Mouse (Mus musculus) neural tube, embryonic 10.5 days (tissue): ENCODE data around the gene Ero1lb.
"Not testable (repeated sequence)": the region's sequence is repeated elsewhere in the genome, so short reads cannot be mapped to it uniquely, and the experiment has no call there.

Experiments
- DNase-seq: peaks from one replicate; pipeline ENCODE4 v3.0.0-alpha.2; 2017; ENCODE audit warnings: low spot score; ENCODE audit errors: extremely low spot score

Ero1lb gene

DNA sequence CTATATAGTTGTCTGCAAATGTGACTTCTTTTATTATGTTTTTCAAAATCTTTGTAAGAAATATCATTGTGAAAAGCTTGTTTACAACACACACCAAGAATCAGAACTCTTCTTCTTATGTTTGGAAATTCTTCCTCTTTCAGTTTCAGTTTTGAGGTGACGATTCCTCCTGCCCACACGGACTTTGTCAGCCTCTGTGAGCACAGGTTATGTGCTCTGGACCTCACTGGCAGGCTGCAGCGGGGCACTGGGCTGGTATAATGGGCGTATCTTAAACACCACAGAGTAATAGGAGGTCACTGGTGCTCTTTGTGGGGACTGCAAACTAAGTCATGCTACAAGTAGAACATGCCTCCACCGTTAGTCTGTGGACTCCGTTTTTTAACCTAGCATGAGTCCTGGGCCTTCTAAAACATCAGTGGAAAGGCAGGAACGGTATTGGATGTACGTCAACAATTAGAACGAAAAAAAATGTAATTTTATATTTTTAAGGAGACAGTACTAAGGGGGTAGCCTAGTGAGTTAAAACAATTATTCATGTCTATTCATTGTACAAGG is 9.4 kb downstream of the Ero1lb start:
- no peak for DNase-seq

DNA sequence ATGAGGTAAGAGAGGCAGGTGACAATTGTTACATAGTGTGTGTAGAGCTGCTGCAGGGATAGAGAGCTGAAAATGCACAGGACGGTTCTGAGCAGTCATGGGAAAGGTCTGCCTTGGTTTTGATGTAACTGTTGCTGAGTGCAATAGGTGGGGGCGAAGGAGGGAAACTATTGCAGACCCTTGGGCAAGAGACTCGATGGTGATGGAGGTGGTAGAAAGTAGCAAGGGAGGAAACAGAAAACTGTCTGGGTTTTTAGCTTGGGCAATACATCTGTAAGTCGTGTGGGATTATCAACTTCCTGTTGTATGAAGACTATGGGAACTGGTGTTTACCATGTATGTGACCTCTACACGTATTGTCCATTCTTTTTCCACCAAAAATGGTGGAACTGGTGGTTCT is 12.5 kb downstream of the Ero1lb start:
- DNase-seq: no peak

DNA sequence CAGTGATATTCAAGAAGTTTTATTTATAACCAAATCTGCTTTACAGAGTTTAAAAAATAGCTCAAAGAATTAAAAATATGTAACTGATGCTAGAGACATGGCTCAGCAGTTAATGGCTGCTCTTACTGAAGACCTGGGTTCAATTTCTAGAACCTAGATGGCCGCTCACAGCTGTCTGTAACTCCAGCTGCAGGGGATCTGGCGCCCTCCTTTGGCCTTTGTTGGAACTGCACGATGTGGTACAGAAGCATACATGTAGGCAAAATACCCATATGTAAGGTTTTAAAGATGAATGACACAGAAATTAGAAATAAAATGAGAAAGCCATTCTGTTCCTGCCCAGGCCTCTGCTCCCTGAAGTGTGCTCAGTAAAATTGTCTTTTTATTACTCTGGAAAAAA is 23.3 kb downstream of the Ero1lb start:
- DNase-seq: peak; percentile 75

DNA sequence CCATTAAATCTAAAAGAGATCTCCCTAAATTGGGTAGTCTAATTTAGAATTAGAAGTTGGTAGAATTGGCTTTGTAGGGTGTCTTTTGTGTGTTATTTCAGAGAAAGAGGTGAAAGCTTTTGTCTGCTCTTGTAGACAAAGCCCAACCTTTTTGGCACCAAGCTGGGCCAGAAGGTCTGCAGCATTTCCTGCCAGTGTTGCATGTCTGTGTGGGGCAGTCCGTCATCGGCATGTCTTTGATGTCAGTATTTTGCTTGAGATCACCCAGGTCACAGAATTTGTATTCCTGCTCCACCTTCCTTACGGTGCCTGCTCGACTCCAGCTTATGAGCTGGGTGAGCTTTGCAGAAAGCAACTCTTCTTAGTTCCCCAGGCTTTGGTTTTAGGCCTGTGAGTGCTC is 31.4 kb downstream of the Ero1lb start:
- DNase-seq: not testable (repeated sequence)

DNA sequence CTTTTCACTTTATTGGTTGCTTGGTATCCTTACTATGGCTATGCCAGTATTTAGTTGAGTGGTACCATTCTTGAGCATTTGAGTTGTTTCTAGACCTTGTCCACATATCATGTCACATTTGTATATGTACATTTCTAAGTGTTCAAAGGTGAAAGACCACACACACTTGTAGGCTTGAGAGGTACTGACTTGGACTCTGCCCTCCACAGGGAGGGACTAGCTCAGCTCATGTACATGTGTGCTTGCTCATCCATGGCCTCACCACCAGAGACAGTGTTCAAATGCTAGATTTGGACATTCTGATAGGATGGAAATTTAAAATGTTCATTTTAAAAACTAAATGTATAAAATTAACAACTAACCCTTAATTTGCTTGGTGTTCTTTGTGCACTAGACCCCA is 44.5 kb downstream of the Ero1lb start:
- DNase-seq: not testable (repeated sequence)

DNA sequence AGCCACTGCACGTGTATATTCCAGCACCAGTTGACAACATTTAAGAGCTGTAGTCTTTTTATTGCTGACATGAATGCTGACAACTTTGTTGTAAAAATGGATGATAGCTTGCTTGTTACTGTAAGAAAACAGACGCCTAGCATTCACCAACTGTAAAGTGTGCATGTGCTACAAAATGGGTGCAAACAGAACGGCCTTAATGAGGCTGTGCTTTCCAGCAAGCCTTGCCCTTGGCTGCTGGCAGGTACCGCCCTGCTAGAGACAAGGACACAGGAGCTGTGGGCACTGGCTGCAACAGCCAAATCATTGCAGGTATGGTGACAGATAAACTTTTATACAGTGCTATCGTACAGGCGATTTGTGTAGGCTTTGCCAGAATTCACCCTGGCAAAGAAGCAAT is 48.4 kb downstream of the Ero1lb start:
- not testable (repeated sequence) for DNase-seq

DNA sequence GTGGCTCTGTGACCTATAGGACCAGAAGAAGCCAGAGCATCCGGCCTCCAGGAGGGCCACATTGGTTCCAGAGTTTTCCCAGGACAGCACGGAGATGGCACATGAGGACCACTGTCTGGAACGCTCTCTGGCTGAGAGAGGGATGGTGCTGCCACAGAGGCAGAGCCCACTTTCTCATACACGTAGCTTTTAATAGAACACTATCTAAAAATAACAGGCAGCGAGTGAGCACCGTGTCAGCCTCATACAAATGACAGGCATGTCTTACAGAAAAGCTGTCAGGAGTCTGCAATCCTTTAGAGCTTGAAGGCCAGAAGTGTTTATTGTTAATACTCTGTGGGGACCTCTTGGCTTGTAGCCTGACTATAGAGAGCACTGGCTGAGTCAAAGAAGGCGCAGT is 48.9 kb downstream of the Ero1lb start:
- DNase-seq: not testable (repeated sequence)

DNA sequence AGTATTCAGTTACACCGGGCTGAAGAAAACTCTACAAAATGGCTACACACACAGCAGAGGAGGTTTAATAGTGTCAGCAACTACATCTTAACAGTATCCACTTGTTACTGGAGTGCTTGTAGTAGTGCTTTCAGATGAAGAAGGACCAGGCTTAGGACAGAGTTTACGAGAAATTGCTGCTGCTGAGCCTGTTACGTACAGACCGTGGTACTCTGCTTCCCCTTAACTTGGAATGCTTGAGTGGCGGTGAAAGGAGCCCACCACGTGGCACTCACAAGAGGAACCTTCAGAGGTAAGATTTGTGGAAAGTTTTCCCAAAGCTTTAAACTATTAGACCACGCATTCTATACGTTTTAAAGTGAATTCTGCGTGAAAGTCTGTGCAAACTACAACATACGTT is 49.3 kb downstream of the Ero1lb start:
- DNase-seq: not testable (repeated sequence)

DNA sequence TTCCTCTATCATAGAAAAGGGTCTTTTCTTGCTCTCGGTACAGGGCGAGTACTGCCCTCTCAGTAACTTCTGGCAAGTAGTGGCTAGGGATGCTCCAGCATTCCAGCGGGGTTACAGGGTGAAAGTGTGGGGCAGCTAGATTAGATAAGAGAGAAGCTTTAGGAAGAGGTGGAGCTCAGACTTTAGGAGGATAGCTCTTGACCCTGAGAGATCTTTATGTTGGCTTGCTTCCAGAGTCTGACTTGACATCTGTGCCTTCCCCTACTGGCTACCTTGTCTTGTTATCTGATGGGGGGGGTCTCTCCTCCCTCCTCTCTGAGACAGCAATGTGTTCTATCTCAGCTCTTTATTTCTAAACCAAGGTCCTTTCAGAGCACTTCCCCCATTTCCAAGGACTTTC is 50.8 kb downstream of the Ero1lb start:
- DNase-seq: not testable (repeated sequence)

DNA sequence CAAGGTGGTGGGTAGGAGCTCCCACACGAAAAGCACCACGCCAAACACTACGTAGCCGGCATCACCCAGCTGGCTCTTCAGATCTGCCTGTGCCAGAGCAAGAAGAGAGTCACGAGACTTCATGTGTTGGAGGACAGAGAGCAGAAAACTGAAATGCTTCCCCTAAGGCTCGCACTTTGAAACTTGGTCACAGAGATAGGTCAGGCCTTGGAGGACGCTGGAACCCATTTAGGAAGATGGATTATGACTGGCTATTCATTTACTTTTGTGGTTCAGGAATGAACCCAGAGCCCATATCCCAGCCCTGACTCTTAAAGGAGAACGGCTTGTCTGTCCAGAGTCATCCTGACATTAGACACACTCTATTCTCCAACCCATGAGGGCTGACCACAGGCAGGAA is 54.1 kb downstream of the Ero1lb start:
- not testable (repeated sequence) for DNase-seq

DNA sequence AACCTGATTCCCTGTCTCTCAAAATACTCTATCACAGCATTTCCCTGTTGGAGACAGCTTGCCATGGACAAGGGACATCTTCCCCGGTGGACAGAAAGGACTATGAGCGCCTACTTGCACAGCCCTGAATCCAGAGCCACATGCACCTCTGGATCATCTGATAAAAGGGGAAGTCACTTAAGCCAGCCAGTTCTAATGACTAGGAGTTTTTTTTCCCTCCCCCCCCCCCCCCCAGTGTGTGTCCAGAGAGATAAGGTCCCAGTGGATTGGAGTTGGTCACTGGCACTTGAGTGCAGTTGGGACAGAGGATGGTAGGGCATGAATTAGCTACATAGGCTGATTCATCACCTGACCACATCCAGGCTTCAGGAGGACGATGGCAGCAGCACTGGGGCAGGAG is 60.4 kb downstream of the Ero1lb start:
- not testable (repeated sequence) for DNase-seq

DNA sequence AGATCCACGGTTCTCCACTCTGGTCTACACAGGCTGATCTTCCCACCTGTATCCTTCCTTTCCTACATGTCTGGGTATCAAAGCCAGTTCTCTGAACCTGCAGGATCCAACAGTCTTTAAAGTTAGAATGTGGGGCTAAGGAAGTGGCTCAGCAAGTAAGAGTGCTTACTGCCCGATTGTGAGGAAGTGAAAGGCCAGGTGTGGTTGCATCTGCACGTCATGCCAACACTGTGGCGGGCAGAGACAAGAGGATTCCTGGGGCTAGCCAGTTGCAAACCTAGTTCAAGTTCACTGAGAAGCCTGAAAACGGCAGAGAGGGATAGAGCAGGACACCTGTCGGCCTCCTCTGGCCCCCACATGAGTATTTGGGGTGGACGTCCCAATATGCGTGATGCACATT is 62.1 kb downstream of the Ero1lb start:
- not testable (repeated sequence) for DNase-seq

DNA sequence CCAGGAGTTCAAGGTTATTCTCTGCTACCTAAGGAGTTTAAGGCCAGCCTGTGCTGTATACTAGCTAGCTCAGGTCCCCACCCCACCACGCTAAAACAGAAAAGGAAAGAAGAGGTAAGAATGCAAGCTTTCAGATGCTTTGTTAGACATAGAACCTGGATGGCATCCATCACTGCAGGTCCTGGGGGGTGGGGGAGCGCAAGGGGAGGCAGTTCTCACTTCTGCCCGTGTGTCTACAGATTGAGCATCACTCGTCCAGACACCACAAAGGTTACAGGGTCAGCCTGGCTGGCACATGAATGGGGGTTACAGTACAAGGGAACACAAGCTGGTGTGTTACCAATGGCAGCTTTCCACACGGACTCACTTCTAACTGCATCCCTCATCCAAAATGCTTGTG is 62.5 kb downstream of the Ero1lb start:
- not testable (repeated sequence) for DNase-seq

DNA sequence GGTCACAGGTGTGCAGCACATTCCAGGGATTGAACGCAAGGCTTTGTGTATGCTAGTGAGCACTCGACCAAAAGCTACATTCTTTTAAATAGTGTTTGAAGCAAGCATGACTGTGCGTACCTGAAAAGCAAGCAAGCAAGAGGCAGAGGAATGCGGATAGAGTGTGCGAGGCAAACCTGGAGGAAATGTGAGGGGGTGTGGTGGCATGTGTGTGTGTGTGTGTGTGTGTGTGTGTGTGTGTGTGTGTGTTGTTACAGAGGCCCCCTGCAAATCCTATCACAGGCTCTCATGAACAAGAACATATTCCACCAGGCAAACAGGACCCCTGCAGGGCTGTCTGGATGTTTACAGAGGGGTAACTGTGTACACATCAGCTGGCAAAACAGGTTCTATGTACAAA is 64.6 kb downstream of the Ero1lb start:
- not testable (repeated sequence) for DNase-seq

DNA sequence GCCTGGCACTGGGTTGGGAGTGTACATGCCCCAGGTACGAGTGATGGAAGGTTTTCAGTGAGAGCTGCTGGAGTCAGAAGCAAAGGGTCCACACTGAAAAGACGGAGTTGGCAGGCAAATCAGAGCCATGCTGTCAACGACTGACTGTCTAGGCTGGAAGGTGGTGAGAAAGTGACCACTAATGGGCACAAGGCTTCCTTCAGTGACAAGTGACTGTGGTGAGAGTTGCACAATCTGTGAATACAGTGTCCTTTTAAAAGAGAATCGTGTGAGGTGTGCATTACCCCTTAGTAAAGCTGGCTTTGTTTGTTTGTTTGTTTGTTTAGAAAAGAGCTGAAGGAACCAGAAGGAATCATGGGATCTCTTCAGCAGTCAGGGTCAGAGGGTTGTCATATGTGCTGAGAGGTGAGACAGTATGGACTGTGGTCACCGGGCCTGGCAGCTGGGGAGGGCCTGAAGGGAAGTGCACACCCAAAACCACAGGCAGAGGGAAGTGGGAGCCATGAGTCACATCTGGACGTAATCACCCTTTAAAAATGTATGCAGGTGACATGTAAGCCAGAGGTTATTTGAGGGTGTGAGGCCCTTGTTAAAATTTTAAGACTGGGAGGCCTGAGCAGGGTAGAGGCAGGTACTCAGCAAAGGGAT is 69.4 kb downstream of the Ero1lb start:
- not testable (repeated sequence) for DNase-seq

DNA sequence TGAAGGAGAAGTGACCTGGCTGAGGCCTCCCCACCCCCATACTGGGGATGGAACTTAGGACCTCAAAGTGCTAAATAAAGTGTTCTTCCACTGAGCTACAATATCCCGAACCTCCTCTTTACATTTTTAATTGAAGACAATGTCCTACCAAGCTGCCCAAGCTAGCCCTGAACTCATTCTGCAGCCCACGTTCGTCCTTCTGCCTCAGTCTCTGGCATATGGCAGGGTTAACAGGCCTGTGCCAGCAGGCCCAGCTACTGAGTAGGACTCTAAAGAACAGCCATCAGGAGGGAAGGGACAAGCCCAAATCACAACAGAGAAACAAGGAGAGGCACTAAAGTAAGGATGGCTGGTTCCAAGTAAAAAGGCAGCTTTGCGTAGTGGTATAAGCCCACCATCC is 77.1 kb downstream of the Ero1lb start:
- DNase-seq: not testable (repeated sequence)

DNA sequence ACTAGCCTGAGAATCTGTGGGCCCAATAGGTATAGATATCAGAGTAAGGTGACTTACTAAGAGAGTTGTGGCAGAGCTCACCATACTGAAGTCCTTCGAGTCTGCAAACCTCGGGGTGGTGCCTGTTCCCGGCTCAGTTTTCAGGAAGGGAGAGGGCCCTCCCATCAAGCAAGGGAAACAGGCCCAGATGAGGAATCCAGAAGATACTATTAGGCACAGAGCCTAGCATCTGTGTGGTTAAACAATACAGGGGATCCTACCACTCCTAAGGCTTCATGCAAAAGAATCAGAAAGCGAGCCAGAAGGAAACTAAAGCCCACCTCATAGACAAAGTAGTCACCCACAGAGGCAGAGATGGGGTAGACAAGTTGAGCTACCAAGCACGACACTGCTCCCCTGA is 81.0 kb downstream of the Ero1lb start:
- not testable (repeated sequence) for DNase-seq

DNA sequence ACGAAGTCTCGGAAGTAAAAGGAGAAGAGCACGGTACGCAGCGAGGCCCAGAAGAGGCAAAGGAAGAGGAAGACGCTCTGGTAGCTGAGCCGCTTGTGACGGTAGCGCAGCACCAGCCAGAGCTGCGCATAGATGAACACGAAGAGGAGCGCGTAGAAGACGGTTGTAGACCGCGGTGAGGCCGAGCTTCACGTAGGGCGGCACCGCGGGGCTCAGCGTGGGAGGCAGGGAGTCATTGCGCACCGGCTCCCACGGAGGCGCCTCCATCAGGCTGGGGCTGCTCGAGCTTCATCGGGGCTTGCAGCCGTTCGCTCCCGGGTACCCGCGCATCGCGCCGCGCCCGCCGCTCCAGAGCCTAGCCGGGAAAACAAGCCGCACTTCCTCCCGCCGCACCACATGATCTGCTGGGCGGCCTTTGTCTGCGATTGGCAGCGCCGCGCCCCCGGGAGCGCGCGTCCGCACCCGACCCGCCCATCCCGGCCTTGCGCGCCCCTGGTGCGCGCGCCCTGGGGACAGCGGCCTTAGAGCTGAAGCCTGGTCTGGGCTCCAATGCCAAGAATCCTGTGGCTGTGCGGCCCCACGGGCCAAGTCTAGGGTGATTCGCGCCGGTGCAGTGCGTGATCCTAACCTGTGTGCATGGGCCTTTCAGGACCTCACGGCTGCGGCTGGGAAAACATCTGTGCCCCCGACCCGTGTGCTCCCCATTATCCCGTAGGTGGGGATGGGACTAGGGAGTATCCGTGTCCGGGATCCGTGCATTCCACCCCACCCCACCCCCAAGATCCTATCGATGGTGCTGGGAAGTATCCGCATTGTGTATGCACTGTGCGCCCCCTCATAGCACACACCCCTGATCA is 84.6 kb downstream of the Ero1lb start:
- peak; percentile 64 for DNase-seq

DNA sequence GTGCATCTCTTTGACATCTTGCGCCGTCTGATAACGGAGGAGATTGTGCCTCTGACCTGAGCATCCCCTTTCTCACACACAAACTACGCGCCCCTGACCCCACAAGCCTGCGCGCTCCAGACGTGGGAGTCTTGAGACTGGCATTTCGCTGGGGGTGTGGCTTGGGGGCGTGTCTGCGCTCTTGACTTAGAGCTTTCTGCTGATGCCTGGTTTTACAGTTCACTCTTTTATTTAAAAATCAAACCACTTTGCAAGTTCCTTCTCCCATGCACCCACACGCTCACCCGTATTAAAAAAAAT is 85.2 kb downstream of the Ero1lb start:
- peak; percentile 51 for DNase-seq
